Mouse (Mus musculus) small intestine, adult 2 months (tissue): ENCODE data around the gene Rapsn. TPM values are rescaled to one million over a fixed set of nuclear protein-coding genes. Genes with fewer than 3 reads are reported as not detected.
"Not testable (repeated sequence)": the region's sequence is repeated elsewhere in the genome, so short reads cannot be mapped to it uniquely, and the experiment has no call there.

Source experiments
- H3K27ac ChIP-seq: fragments of 200-500 bp; 2 replicates; pipeline ENCODE4 v1.5.1; 2012; ENCODE audit warnings: low read depth, low read length, control low read depth, inconsistent platforms; ENCODE audit not compliant: insufficient read depth
- H3K27me3 ChIP-seq: fragments of 200-500 bp; 2 replicates; pipeline ENCODE4 v1.6.1; 2012; ENCODE audit warnings: mild to moderate bottlenecking, moderate library complexity, low read length, inconsistent platforms; ENCODE audit not compliant: control insufficient read depth, insufficient read depth
- H3K36me3 ChIP-seq: fragments of 200-500 bp; 2 replicates; pipeline ENCODE4 v1.6.1; 2012; ENCODE audit warnings: mild to moderate bottlenecking, low read length, control low read depth, inconsistent platforms; ENCODE audit not compliant: control insufficient read depth, insufficient read depth
- H3K4me1 ChIP-seq: fragments of 200-500 bp; 2 replicates; pipeline ENCODE4 v1.6.1; 2012; ENCODE audit warnings: low read length, inconsistent platforms, mixed read lengths; ENCODE audit not compliant: control insufficient read depth, insufficient read depth, insufficient read length
- H3K4me3 ChIP-seq: fragments of 200-500 bp; 2 replicates; pipeline ENCODE4 v1.5.1; 2012; ENCODE audit warnings: low read depth, mild to moderate bottlenecking, control low read depth, inconsistent platforms, low read length, moderate library complexity
- CTCF ChIP-seq: fragments of 200-500 bp; IDR thresholded peaks from 2 replicates; pipeline ENCODE4 v1.5.1; 2012; ENCODE audit warnings: low read depth, mild to moderate bottlenecking, control low read depth, inconsistent platforms, low read length, moderate library complexity, mixed read lengths; ENCODE audit not compliant: insufficient replicate concordance, insufficient read length; ENCODE audit errors: extremely low read depth
- POLR2A ChIP-seq: fragments of 200-500 bp; IDR thresholded peaks from 2 replicates; pipeline ENCODE4 v1.6.1; 2012; ENCODE audit warnings: low read depth, mild to moderate bottlenecking, control low read depth, inconsistent platforms, low read length, moderate library complexity
- WGBS: fragments of 180-500 bp; shearing (Covaris S2); methylation state at CpG from one replicate; pipeline ENCODE4 v1.1.7; 2018; 5-methylcytosine and 5-hydroxymethylcytosine counted together
- polyA plus RNA-seq: library from polyadenylated mRNA; depleted of rRNA; stranded (reverse); fragments of >200 nt; gene quantifications from 2 replicates; pipeline ENCODE4 v1.2.3, GENCODE M21; 2012; rRNA removed

Gene Rapsn
- polyA plus RNA-seq = 0.32 and 0.51 TPM in 2 replicates

DNA sequence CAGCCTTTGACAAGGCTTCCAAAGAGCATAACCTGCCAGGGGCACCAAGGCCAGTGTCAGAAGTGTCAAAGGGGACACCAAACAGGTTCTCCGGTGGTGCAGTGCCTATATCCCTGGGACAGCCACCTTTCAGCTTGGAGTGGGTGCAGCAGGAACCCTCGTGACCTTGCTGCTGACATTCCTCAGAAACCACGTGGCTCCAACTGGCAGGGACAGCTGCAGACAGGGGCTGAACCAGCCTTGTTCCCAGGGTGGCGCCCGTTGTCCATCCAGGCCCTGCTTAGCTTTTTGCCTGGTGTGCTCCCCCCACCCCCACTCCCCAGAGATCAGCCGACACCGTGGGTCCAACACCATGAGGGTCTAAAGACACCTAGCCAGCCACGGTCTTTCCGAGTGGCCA lies at the start of gene Rapsn:
Gene Rapsn (plus strand): TSS at position 236 of the 400 bp plus-strand sequence.
- Histone ChIP-seq H3K4me3 (no peak within 1 kb of the TSS), H3K27ac (no peak within 1 kb of the TSS), H3K36me3 (no peaks in the 10 kb centered on the region), H3K4me1 (no peaks in the 10 kb centered on the region), H3K27me3 (no peaks in the 10 kb centered on the region)
- TF ChIP-seq CTCF = no peak
- TF ChIP-seq POLR2A = no peak
- 44% methylated on average over 9 of the region's 9 CpGs for WGBS

DNA sequence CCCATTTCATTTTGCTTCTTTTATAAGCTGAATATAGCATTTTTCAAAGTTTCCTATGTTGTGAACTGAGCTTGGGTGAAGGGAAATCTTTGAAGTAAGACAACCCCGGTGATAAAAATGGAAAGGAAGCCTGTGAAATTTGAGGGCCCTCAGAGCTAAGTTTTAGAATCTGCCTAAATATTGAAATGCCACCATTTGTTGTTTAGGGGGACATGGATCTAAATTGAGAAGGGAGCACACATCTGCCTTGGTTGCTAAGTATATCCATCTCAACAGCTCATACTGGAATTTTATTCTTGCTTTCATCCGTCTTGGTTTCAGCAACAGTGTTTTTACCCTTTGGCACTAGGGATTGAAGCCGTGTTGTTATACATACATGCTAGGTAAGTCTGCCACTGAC lies 49.4 kb upstream of the Rapsn start:
- no peaks in the 10 kb centered on the region for H3K4me1 ChIP-seq
- TF ChIP-seq POLR2A (no peak), CTCF (no peak)
- no peaks in the 10 kb centered on the region for H3K27me3 ChIP-seq
- no peak overlapping the region for H3K27ac ChIP-seq
- peaks cover 5% of the 10 kb centered on the region for H3K36me3 ChIP-seq
- no peak overlapping the region for H3K4me3 ChIP-seq
- 88% methylated on average over 3 of the region's 3 CpGs for WGBS

DNA sequence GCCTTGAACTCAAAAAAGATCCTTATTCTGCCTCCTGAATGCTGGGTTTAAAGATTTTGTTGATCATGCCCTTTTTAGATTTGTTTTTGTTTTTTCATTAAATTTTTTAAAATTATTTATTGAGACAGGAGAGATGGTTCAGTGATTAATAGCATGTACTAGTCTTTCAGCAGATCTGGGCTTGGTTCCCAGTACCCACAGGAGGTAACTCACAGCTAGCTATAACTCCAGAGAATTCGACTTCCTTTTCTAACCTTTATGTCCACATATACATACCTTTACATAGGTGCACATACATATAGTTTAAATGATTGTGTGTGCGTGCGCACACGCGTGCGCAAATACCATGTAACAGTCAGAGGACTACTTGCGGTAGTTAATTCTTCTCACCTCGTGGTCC lies 26.9 kb upstream of the Rapsn start:
- 96% methylated on average over 8 of the region's 8 CpGs for WGBS

DNA sequence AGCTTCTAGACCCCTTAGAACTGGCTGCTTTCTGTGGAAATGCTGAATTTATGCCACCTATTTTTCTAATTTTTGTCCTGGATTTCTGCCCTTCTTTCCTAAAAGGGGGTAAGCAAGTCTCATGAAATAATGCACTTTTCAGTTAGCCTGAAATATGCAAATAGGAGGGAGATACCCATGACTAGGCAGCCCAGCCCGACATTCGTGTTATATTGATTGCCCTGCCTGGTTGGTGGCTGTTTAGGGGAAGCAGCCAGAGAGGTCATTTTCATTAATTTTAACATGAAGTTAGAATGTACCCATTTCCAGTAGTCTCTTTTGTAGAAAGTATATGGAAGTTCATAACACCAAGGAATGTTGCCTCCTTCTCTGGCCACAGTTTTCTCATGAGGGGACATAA lies 21.5 kb upstream of the Rapsn start:
- Histone ChIP-seq H3K27me3 (no peaks in the 10 kb centered on the region), H3K4me3 (no peak overlapping the region), H3K27ac (no peak overlapping the region), H3K36me3 (peaks cover 65% of the 10 kb centered on the region), H3K4me1 (no peaks in the 10 kb centered on the region)
- TF ChIP-seq CTCF (no peak), POLR2A (no peak)
- 80% methylated on average over 2 of the region's 2 CpGs for WGBS

More for the DNA sequence above, 26.9 kb upstream of the Rapsn start:
- TF ChIP-seq CTCF (no peak), POLR2A (no peak)
- Histone ChIP-seq H3K4me1 (no peaks in the 10 kb centered on the region), H3K36me3 (peaks cover 69% of the 10 kb centered on the region), H3K27ac (no peak overlapping the region), H3K27me3 (no peaks in the 10 kb centered on the region), H3K4me3 (no peak overlapping the region)

DNA sequence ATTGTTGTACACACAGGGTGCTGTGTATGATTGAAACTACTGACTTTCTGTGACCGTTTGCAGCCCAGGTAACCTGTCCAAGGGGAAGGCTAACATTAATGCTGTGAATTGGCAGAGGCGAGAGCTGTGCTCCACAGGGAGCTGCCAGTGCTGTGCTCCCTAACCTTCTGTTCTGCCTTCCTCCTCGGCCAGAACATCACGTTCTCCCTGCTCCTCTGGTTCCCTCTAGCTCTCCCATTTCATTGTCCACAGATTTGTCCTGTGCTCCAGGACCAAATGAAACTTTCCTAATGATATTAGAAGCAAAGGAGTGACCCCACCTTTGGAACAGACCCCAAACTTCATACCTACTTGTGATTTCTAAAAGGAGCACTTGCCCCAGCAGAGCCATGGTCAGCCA lies 20.0 kb upstream of the Rapsn start:
- Histone ChIP-seq H3K27me3 (no peaks in the 10 kb centered on the region), H3K4me1 (no peaks in the 10 kb centered on the region), H3K27ac (no peak overlapping the region), H3K4me3 (no peak overlapping the region), H3K36me3 (peaks cover 59% of the 10 kb centered on the region)
- WGBS = 85% methylated on average over 4 of the region's 4 CpGs
- TF ChIP-seq POLR2A (no peak), CTCF (no peak)

DNA sequence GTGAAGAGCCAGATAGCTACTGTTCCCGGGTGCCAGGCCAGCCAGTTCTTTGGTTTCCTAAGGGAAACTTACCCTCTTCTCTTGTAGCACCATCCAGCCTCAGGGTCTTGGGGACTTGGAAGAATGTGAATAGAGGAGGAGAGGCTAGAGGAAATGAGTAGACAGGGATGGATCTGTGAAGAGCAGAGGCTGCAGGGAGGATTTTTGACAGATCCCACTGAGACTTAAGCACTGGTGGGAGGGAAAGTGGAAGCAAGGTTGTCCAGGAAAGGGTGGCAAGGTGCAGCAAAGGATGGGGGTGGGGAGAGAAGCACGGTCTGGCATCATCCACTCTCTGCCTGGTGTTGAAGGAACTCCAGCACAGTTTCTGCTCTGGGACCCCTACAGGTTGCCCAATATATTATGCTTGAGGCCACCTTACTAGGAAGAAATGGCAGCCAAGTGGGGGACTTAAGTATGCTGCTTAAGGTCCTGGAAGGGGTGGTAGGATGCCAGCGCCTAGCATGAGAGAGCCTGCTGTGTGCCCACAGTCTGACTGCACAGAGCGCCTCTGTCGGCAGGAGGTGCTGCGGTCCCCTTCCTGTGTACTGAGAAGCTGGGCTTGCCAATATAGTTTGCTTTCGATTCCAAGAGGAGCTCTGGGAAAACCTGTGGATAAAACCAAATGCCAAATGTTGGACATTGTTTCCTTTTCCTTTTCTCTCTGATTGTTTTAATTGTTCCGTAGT lies 17.2 kb upstream of the Rapsn start:
- TF ChIP-seq CTCF = no peak
- no peak for TF ChIP-seq POLR2A
- WGBS = 84% methylated on average over 8 of the region's 8 CpGs
- Histone ChIP-seq H3K27ac (no peak overlapping the region), H3K27me3 (no peaks in the 10 kb centered on the region), H3K36me3 (peaks cover 40% of the 10 kb centered on the region), H3K4me3 (no peak overlapping the region), H3K4me1 (no peaks in the 10 kb centered on the region)

DNA sequence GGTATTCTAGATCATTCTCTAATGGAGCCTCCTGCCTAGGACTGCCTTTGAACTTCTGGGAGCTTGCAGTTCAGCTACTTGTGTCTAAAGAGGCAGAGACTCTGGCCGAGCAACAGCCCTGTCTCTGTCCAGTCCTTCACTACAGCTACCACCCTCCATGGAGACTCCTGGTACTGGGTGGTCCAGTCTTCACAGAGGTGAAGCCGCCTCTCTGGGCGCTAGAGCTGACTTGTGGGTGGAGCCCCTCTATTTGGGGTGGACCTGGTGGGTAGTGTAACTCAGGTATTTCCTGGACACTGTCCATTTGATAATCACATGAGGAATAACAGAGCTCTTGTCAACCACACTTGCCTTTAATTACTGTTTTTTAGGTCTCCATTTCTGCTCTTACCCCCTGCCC lies 15.5 kb upstream of the Rapsn start:
- H3K4me3 ChIP-seq = no peak overlapping the region
- no peak overlapping the region for H3K27ac ChIP-seq
- TF ChIP-seq CTCF (no peak), POLR2A (no peak)
- peaks cover 24% of the 10 kb centered on the region for H3K36me3 ChIP-seq
- 92% methylated on average over 3 of the region's 3 CpGs for WGBS
- no peaks in the 10 kb centered on the region for H3K4me1 ChIP-seq
- H3K27me3 ChIP-seq = no peaks in the 10 kb centered on the region

DNA sequence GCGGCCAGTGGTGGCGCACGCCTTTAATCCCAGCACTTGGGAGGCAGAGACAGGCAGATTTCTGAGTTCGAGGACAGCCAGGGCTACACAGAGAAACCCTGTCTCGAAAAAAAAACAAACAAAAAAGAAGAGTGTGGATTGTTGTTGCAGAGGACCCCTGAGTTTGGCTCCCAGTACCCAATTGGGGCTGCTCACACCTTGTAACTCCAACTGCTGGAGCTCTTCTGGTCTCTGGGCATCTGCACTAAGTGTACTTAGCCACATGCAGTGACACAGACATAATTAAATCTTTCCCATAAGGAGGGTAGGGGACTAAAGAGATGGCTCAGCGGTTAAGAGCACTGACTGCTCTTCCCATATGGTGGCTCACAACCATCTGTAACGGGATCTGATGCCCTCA lies 13.2 kb upstream of the Rapsn start:
- H3K4me3 ChIP-seq, H3K27ac ChIP-seq, H3K4me1 ChIP-seq, H3K27me3 ChIP-seq: not testable (repeated sequence)
- WGBS = 98% methylated on average over 7 of the region's 7 CpGs
- H3K36me3 ChIP-seq = peaks cover 16% of the 10 kb centered on the region
